10 mouse cellular contexts compared by ENCODE assay signal in genomic region chr9:78021256-78021655, GRCm38 (mm10). TPM values are rescaled to one million over a fixed set of nuclear protein-coding genes. Genes with fewer than 3 reads are reported as not detected.
A peak's percentile ranks its signal among the peaks of the same experiment; 100 is the strongest.
DNase-seq lines count a peak whose midpoint lies in the region; ATAC-seq and TF ChIP-seq lines count a peak whose summit lies in the region.
"Had no signal": no experiment of that assay in that cellular context is flagged by ENCODE, and none has a peak within 500 bp of the region (broad histone marks: within the 10 kb centered on the region; RNA-seq: fewer than 3 reads in every experiment).

No protein-coding gene starts in this region.

- no peak for TF ChIP-seq RAD21 in CH12.LX (IDR thresholded peaks at IDR 0.05; ENCODE audit: low read depth, low read length)

- no peak for TF ChIP-seq EP300 in CH12.LX (IDR thresholded peaks at IDR 0.05; ENCODE audit: low read length)

- H3K36me3 ChIP-seq in CH12.LX (replicated peaks in 1 of 2; ENCODE audit: control insufficient read depth in 1 of 2, insufficient read depth in 1 of 2, low read length in 1 of 2) = no peaks in the 10 kb centered on the region
- no peaks in the 10 kb centered on the region for H3K36me3 ChIP-seq in hindbrain, embryonic 16.5 days (ENCODE audit: control insufficient read depth, insufficient read depth, low read length)
- H3K36me3 ChIP-seq in midbrain, embryonic 13.5 days = no peaks in the 10 kb centered on the region
- H3K36me3 ChIP-seq: embryonic facial prominence, embryonic 12.5 days had no signal

- peak overlapping the region; percentile 7; the same call in 1 of the 2 replicates for H3K4me2 ChIP-seq in CH12.LX (ENCODE audit: insufficient read depth, low read depth, poor library complexity, severe bottlenecking)
- H3K4me2 ChIP-seq in hindbrain, embryonic 16.5 days (ENCODE audit: low read length) = no peak overlapping the region
- H3K4me2 ChIP-seq in midbrain, embryonic 13.5 days (replicated peaks) = no peak overlapping the region
- H3K4me2 ChIP-seq: embryonic facial prominence, embryonic 12.5 days had no signal

- peak overlapping the region; percentile 13; the same call in 1 of the 2 replicates for H3K27ac ChIP-seq in CH12.LX (ENCODE audit: insufficient read depth, low read depth)
- no peak overlapping the region for H3K27ac ChIP-seq in hindbrain, embryonic 16.5 days (ENCODE audit: low read depth, low read length)
- H3K27ac ChIP-seq in midbrain, embryonic 13.5 days = no peak overlapping the region
- H3K27ac ChIP-seq: embryonic facial prominence, embryonic 12.5 days; left cerebral cortex, adult 2 months had no signal

- H3K27me3 ChIP-seq in CH12.LX (replicated peaks) = no peaks in the 10 kb centered on the region
- H3K27me3 ChIP-seq in hindbrain, embryonic 16.5 days (replicated peaks; ENCODE audit: control insufficient read depth, insufficient read depth, low read length) = no peaks in the 10 kb centered on the region
- H3K27me3 ChIP-seq in midbrain, embryonic 13.5 days = 0 out of 2 replicates have a peak, but pooled peaks cover 2% of the 10 kb centered on the region
- H3K27me3 ChIP-seq: embryonic facial prominence, embryonic 12.5 days had no signal

- H3K79me2 ChIP-seq in CH12.LX (replicated peaks; ENCODE audit: control insufficient read depth, extremely low read depth, insufficient read depth, poor library complexity, severe bottlenecking) = no peaks in the 10 kb centered on the region

- TF ChIP-seq CTCF in CH12.LX (conservative IDR thresholded peaks at IDR 0.05 in 1 of 2, IDR thresholded peaks at IDR 0.05 in 1 of 2; ENCODE audit: low read depth in 2 of 2, low read length in 2 of 2) = no peak

- no peaks in the 10 kb centered on the region for H3K9me3 ChIP-seq in CH12.LX (replicated peaks; ENCODE audit: low read length)
- H3K9me3 ChIP-seq in hindbrain, embryonic 16.5 days (ENCODE audit: control insufficient read depth, low read length) = no peaks in the 10 kb centered on the region
- H3K9me3 ChIP-seq in midbrain, embryonic 13.5 days = no peaks in the 10 kb centered on the region
- H3K9me3 ChIP-seq: embryonic facial prominence, embryonic 12.5 days had no signal

- in situ Hi-C loops in CH12.LX (cut with MboI; ENCODE audit: low pct_ligation_motif_present, low pct_unique_long_range_greater_than_20kb, low sequenced_read_pairs) = no loop called here

- TF ChIP-seq POLR2A in CH12.LX (IDR thresholded peaks at IDR 0.05; ENCODE audit: low read depth, low read length) = no peak

- dilution Hi-C loops in CH12.LX (cut with MboI; ENCODE audit: extremely low pct_ligation_motif_present, extremely low pct_unique_long_range_greater_than_20kb, low sequenced_read_pairs) = no loop called here

- ATAC-seq in hindbrain, embryonic 16.5 days = peak; percentile 71
- peak; percentile 43; the same call in 1 of the 2 replicates for ATAC-seq in midbrain, embryonic 13.5 days
- ATAC-seq in erythroblast, adult 5-6 weeks (replicated peaks; ENCODE audit: low FRiP score, poor library complexity, severe bottlenecking) = no peak

- DNase-seq in 3T3-L1 (ENCODE audit: low read depth, low spot score) (peak; percentile 41), CH12.LX (ENCODE audit: extremely low read depth) (no peak)
- DNase-seq in natural killer cell, adult 2 months (ENCODE audit: low spot score in 2 of 2) = no peak
- no peak for DNase-seq in thymus, postnatal 10 days (ENCODE audit: low spot score in 2 of 2)
- DNase-seq: adrenal gland, adult 2 months had no signal

- 11% methylated on average over 9 of the region's 9 CpGs for WGBS in hindbrain, embryonic 16.5 days
- WGBS in midbrain, embryonic 13.5 days = 7% methylated on average over 9 of the region's 9 CpGs

- H3K4me3 ChIP-seq in CH12.LX (replicated peaks in 1 of 3; ENCODE audit: low read depth in 2 of 3, low read length in 2 of 3, poor library complexity in 1 of 3) = no peak overlapping the region
- H3K4me3 ChIP-seq in hindbrain, embryonic 16.5 days (ENCODE audit: low read length) = no peak overlapping the region
- H3K4me3 ChIP-seq in midbrain, embryonic 13.5 days (replicated peaks) = no peak overlapping the region
- H3K4me3 ChIP-seq: embryonic facial prominence, embryonic 12.5 days; left cerebral cortex, adult 2 months had no signal

- peaks cover 19 to 54% of the 10 kb centered on the region in 2 experiments for H3K4me1 ChIP-seq in CH12.LX (ENCODE audit: control insufficient read depth in 1 of 2, insufficient read depth in 2 of 2)
- H3K4me1 ChIP-seq in hindbrain, embryonic 16.5 days (ENCODE audit: control insufficient read depth, insufficient read depth, low read depth, low read length) = no peaks in the 10 kb centered on the region
- peaks cover 5% of the 10 kb centered on the region for H3K4me1 ChIP-seq in midbrain, embryonic 13.5 days (replicated peaks)

- H3K9ac ChIP-seq in CH12.LX (ENCODE audit: insufficient read depth, low read depth) = no peak overlapping the region
- H3K9ac ChIP-seq in hindbrain, embryonic 16.5 days (ENCODE audit: low read depth, low read length) = no peak overlapping the region
- no peak overlapping the region for H3K9ac ChIP-seq in midbrain, embryonic 13.5 days (replicated peaks)
- H3K9ac ChIP-seq: embryonic facial prominence, embryonic 12.5 days had no signal

TF ChIP-seq in CH12.LX, 34 proteins besides CTCF, POLR2A, EP300 and RAD21:
- TF ChIP-seq MXI1 (IDR thresholded peaks at IDR 0.05; ENCODE audit: low read depth, low read length) (no peak), CHD1 (IDR thresholded peaks at IDR 0.05; ENCODE audit: low read depth, low read length) (no peak), ETS1 (conservative IDR thresholded peaks at IDR 0.05; ENCODE audit: low read depth, low read length) (no peak), SMC3 (IDR thresholded peaks at IDR 0.05; ENCODE audit: low read depth, low read length) (no peak), JUND (conservative IDR thresholded peaks at IDR 0.05; ENCODE audit: low read depth, low read length) (no peak), SIN3A (IDR thresholded peaks at IDR 0.05; ENCODE audit: low read length) (no peak), ZNF384 (IDR thresholded peaks at IDR 0.05; ENCODE audit: low read depth, low read length) (no peak), MAZ (IDR thresholded peaks at IDR 0.05; ENCODE audit: low read depth, low read length) (no peak)

RNA-seq across cellular contexts. Expression of gene Gcm1, which starts 30.5 kb away (rescaled TPM):
- total RNA-seq in CH12.LX (2012; rRNA removed) = not detected in 2 replicates
- not detected in 2 replicates for total RNA-seq in CH12.LX (2014; rRNA removed)
- not detected in 2 replicates for polyA plus RNA-seq in CH12.LX (2012; ENCODE audit: insufficient read length, low read depth)
- polyA plus RNA-seq in hindbrain, embryonic 16.5 days (2015; fragmentation: Nextera tagmentation; extraction: Ambion mirVana) = not detected in 2 replicates
- 0.07 TPM in 1 of 2 replicates, not detected in the other for polyA plus RNA-seq in midbrain, embryonic 13.5 days (2015; fragmentation: Nextera tagmentation; extraction: Ambion mirVana)
- total RNA-seq in erythroblast, adult 5-6 weeks (2015; ENCODE audit: low replicate concordance) = not detected in 2 replicates
- total RNA-seq in erythroblast, adult 5-6 weeks (2017; ENCODE audit: low replicate concordance) = not detected in 2 replicates
- total RNA-seq: adrenal gland, adult 2 months; left cerebral cortex, adult 2 months had no signal
- polyA plus RNA-seq: adrenal gland, adult 2 months had no signal
